Mouse (Mus musculus): ENCODE measurements around the gene Mgat4a. TPM values are rescaled to one million over a fixed set of nuclear protein-coding genes. Genes with fewer than 3 reads are reported as not detected.

The Mgat4a gene
- total RNA-seq (2014; fragmentation: Nextera tagmentation): 38.8 and 44.0 TPM in 2 replicates
- 24.8 and 28.0 TPM in 2 replicates for total RNA-seq (2017)
- polyA plus RNA-seq (2012): 1.3 and 2.9 TPM in 2 replicates

GRCm38 (mm10) chr1:37540810-37541658 is at the start of gene Mgat4a:
Mgat4a (minus strand) TSS chr1:37541016.
- TF ChIP-seq GATA1 (IDR thresholded peaks at IDR 0.05; ENCODE audit: borderline replicate concordance, low read length) (no peak), CTCF (IDR thresholded peaks at IDR 0.05; ENCODE audit: low read depth, low read length) (no peak), TAL1 (conservative IDR thresholded peaks at IDR 0.05; ENCODE audit: low read depth, low read length) (no peak), GATA2 (IDR thresholded peaks at IDR 0.05; ENCODE audit: borderline replicate concordance, low read depth, low read length) (no peak), POLR2AphosphoS5 (IDR thresholded peaks at IDR 0.05; ENCODE audit: insufficient replicate concordance, low read depth, low read length) (no peak)
- H3K4me1 ChIP-seq (ENCODE audit: insufficient read depth, low read depth, low read length): peaks cover 51% of the 10 kb centered on the region
- ATAC-seq (ENCODE audit: extremely low read depth, insufficient number of reproducible peaks, low FRiP score, poor library complexity, severe bottlenecking) (peak; percentile 98), DNase-seq (ENCODE audit: low spot score) (peak; percentile 100)
- H3K36me3 ChIP-seq (replicated peaks): peaks cover 12% of the 10 kb centered on the region
- peak within 1 kb of the TSS; percentile 81 for H3K4me3 ChIP-seq (ENCODE audit: low read depth, low read length)
- H3K9me3 ChIP-seq (replicated peaks): no peaks in the 10 kb centered on the region
- H3K27me3 ChIP-seq (ENCODE audit: insufficient read depth, low read length): no peaks in the 10 kb centered on the region; the same call in 1 of the 2 replicates

DNA sequence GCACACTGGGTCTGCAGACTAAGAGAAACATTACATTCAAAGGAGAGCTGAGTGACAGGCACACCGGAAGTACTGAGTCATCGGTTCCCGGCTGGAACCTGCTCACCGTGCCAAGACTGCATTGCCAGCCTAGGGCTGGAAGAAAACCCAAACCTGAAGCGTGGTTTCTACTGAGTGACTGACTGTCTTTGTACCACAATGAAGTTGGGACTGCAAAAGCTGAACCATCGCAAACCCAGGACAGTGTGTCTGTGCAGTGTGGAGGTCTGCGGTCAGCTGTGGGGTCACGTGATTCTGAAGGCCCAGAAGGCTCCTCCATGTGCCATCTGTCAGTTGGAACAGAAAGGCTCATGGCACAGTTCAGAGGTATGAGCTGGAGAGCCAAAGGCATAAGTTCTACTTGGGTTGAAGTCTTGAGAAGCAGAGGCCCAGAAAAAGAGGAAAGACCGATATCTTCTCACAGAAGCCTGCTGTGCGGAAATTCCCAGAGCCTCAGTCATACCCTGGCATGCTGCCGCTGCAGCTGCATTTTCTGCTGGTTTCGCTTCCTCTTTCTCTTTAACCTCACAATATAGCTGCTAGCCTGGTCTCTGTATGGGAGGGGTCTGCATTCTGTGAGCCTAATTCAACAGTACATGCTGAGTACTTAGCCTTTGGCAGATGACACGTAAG is 45.1 kb upstream of the Mgat4a start:
- H3K4me3 ChIP-seq (ENCODE audit: low read depth, low read length): no peak overlapping the region

DNA sequence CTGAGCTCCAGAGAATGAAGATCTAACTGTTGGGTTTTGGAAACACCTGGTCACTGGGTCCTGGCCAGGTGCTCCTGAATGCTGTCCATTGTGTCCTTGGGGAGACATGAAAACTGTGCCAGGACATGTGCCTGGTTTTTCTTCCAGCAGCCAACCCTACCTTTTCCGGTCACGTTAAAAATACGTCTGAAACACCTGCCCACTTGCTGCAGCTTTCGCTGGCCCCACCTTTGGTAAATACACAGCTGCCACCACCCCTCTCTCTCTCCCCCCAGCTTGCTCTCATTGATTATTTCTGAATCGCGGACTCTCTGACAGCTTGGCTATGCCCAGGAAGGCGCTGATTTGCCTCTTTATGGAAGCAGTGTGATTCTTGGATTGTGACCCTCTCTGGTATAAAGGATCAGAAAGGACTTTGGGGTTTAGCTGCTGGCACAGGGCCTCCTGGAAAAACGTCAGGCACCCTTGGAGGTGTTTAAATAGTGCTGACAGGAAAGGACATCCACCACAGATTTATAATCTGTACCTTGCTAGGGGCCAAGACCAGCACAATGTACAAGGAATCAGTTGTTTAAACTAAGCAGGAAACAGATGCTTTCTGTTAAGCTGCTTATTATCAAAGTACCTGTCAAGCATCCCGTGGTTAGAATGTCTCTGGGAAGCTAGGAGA is 43.1 kb upstream of the Mgat4a start:
- H3K27me3 ChIP-seq (ENCODE audit: insufficient read depth, low read length): peaks cover 29% of the 10 kb centered on the region
- DNase-seq (ENCODE audit: low spot score): no peak
- H3K9me3 ChIP-seq (replicated peaks): no peaks in the 10 kb centered on the region
- no peaks in the 10 kb centered on the region for H3K36me3 ChIP-seq (replicated peaks)
- no peak for TF ChIP-seq GATA2 (IDR thresholded peaks at IDR 0.05; ENCODE audit: borderline replicate concordance, low read depth, low read length)
- no peak for TF ChIP-seq TAL1 (conservative IDR thresholded peaks at IDR 0.05; ENCODE audit: low read depth, low read length)
- no peak for TF ChIP-seq CTCF (IDR thresholded peaks at IDR 0.05; ENCODE audit: low read depth, low read length)
- TF ChIP-seq POLR2AphosphoS5 (IDR thresholded peaks at IDR 0.05; ENCODE audit: insufficient replicate concordance, low read depth, low read length): no peak
- no peak for TF ChIP-seq GATA1 (IDR thresholded peaks at IDR 0.05; ENCODE audit: borderline replicate concordance, low read length)
- peaks cover 6% of the 10 kb centered on the region for H3K4me1 ChIP-seq (ENCODE audit: insufficient read depth, low read depth, low read length)
- ATAC-seq (ENCODE audit: extremely low read depth, insufficient number of reproducible peaks, low FRiP score, poor library complexity, severe bottlenecking): no peak
- no peak overlapping the region for H3K4me3 ChIP-seq (ENCODE audit: low read depth, low read length)

More for the DNA sequence above, 45.1 kb upstream of the Mgat4a start:
- no peak for DNase-seq (ENCODE audit: low spot score)
- no peaks in the 10 kb centered on the region for H3K9me3 ChIP-seq (replicated peaks)
- no peaks in the 10 kb centered on the region for H3K36me3 ChIP-seq (replicated peaks)
- TF ChIP-seq GATA2 (IDR thresholded peaks at IDR 0.05; ENCODE audit: borderline replicate concordance, low read depth, low read length): no peak
- no peak for TF ChIP-seq CTCF (IDR thresholded peaks at IDR 0.05; ENCODE audit: low read depth, low read length)
- TF ChIP-seq TAL1 (conservative IDR thresholded peaks at IDR 0.05; ENCODE audit: low read depth, low read length): no peak
- TF ChIP-seq POLR2AphosphoS5 (IDR thresholded peaks at IDR 0.05; ENCODE audit: insufficient replicate concordance, low read depth, low read length): no peak
- no peak for TF ChIP-seq GATA1 (IDR thresholded peaks at IDR 0.05; ENCODE audit: borderline replicate concordance, low read length)
- H3K4me1 ChIP-seq (ENCODE audit: insufficient read depth, low read depth, low read length): peaks cover 6% of the 10 kb centered on the region
- ATAC-seq (ENCODE audit: extremely low read depth, insufficient number of reproducible peaks, low FRiP score, poor library complexity, severe bottlenecking): no peak
- H3K27me3 ChIP-seq (ENCODE audit: insufficient read depth, low read length): peaks cover 20% of the 10 kb centered on the region

- Histone ChIP-seq H3K4me3 (ENCODE audit: low read depth, low read length) (no peak overlapping the region; the same call in 1 of the 2 replicates), H3K27me3 (ENCODE audit: insufficient read depth, low read length) (peaks cover 29% of the 10 kb centered on the region), H3K4me1 (ENCODE audit: insufficient read depth, low read depth, low read length) (peaks cover 6% of the 10 kb centered on the region), H3K9me3 (replicated peaks) (no peaks in the 10 kb centered on the region), H3K36me3 (replicated peaks) (no peaks in the 10 kb centered on the region)
- TF ChIP-seq GATA1 (IDR thresholded peaks at IDR 0.05; ENCODE audit: borderline replicate concordance, low read length): no peak
- TF ChIP-seq TAL1 (conservative IDR thresholded peaks at IDR 0.05; ENCODE audit: low read depth, low read length): no peak
- no peak for TF ChIP-seq CTCF (IDR thresholded peaks at IDR 0.05; ENCODE audit: low read depth, low read length)
- no peak; the same call in 1 of the 2 replicates for TF ChIP-seq POLR2AphosphoS5 (IDR thresholded peaks at IDR 0.05; ENCODE audit: insufficient replicate concordance, low read depth, low read length)
- TF ChIP-seq GATA2 (IDR thresholded peaks at IDR 0.05; ENCODE audit: borderline replicate concordance, low read depth, low read length): no peak
- DNase-seq (ENCODE audit: low spot score) (no peak), ATAC-seq (ENCODE audit: extremely low read depth, insufficient number of reproducible peaks, low FRiP score, poor library complexity, severe bottlenecking) (no peak)
These were observed 42.4 kb upstream of the Mgat4a start for GRCm38 (mm10) chr1:37583167-37583566.

DNA sequence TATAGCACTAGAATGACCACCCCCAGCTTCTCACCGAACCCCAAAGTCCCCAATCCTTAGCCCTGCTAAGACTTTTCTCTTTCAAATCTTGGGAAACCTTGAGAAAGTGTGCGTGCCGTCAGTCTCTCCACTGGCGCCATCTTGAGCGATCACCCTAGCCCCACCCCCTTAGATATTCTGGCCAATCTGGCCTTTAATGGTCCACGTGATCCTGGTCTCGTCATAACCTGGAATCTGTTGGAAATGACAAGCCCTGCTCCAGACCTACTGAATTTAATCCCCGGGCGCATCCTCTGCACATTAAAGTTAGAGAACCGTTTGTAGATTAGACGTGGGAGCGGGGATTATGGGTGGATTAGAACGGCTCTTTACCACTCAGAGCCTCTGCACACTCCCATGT is 38.9 kb upstream of the Mgat4a start:
- peaks cover 43% of the 10 kb centered on the region for H3K27me3 ChIP-seq (ENCODE audit: insufficient read depth, low read length)
- no peak for DNase-seq (ENCODE audit: low spot score)
- no peak for TF ChIP-seq POLR2AphosphoS5 (IDR thresholded peaks at IDR 0.05; ENCODE audit: insufficient replicate concordance, low read depth, low read length)
- TF ChIP-seq TAL1 (conservative IDR thresholded peaks at IDR 0.05; ENCODE audit: low read depth, low read length): no peak
- TF ChIP-seq CTCF (IDR thresholded peaks at IDR 0.05; ENCODE audit: low read depth, low read length): no peak
- no peak for TF ChIP-seq GATA1 (IDR thresholded peaks at IDR 0.05; ENCODE audit: borderline replicate concordance, low read length)
- no peak for TF ChIP-seq GATA2 (IDR thresholded peaks at IDR 0.05; ENCODE audit: borderline replicate concordance, low read depth, low read length)
- H3K36me3 ChIP-seq (replicated peaks): no peaks in the 10 kb centered on the region
- no peak overlapping the region for H3K4me3 ChIP-seq (ENCODE audit: low read depth, low read length)
- H3K9me3 ChIP-seq (replicated peaks): no peaks in the 10 kb centered on the region; the same call in 1 of the 2 replicates
- no peak for ATAC-seq (ENCODE audit: extremely low read depth, insufficient number of reproducible peaks, low FRiP score, poor library complexity, severe bottlenecking)
- H3K4me1 ChIP-seq (ENCODE audit: insufficient read depth, low read depth, low read length): no peaks in the 10 kb centered on the region

Data from G1E (cell line).